Mouse (Mus musculus) liver, adult 2 months (tissue): ENCODE data around the gene Rgp1.

ENCODE experiments used
- CTCF ChIP-seq: fragments of 200-500 bp; IDR thresholded peaks from 2 replicates; pipeline ENCODE4 v1.5.1; 2011; ENCODE audit warnings: low read depth, low read length, control low read depth
- POLR2A ChIP-seq: fragments of 200-500 bp; IDR thresholded peaks from 2 replicates; pipeline ENCODE4 v1.6.1; 2011; ENCODE audit warnings: low read length, control low read depth; ENCODE audit not compliant: insufficient read depth; ENCODE audit errors: extremely low read depth

DNA sequence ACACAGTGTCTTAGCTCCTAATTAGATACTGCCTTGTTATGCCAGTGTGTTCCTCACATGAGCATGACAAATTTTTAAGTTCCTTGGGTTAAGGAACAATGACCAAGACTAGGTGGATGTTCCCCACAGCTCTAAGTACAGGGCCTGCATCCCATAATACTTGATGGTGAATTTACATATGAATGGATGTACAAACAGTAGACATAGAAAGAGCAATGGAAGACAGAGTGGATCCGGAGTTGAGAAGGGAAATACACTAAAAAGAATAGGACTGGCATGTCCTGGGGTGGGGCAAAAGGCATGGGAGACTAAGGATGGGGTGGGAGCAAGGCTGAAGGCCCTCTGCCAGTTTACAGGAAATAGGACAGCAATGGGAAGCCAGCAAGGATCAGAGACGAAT, 3.2 kb upstream of the Rgp1 start:
- TF ChIP-seq CTCF (no peak), POLR2A (no peak)
